12 mouse cellular contexts compared by ENCODE assay signal in the genomic region with DNA sequence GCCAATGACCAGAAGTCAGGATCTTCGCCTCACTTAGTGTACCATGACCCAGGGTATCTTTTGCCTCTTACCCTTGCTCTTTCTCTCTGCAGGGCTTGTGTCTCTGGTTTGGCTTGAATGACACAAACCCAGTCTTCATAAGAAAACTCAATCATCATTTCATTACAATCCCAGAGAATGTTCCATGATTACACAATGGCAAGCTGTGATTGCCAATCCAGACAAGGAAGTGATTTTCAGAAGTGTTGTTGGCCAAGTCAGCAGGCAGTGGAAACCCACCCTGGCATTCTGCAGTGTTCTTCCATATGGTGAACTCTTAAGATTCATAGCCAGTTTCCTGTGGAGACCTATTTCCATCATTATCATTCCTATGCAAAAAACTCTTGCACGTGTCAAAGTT.
"Had no signal": no experiment of that assay in that cellular context is flagged by ENCODE, and none has a peak within 500 bp of the region (broad histone marks: within the 10 kb centered on the region; RNA-seq: fewer than 3 reads in every experiment).

No protein-coding gene starts in this region.

- H3K27ac ChIP-seq: kidney, embryonic 15.5 days; liver, embryonic 15.5 days; neural tube, embryonic 12.5 days had no signal

- DNase-seq: kidney, adult 2 months; kidney, postnatal 14 days; lung, adult 2 months; lung, postnatal 10 days; midbrain, embryonic 14.5 days; spleen, adult 18-20 months; thymus, adult 18-20 months; thymus, postnatal 14 days had no signal

- H3K27me3 ChIP-seq: kidney, embryonic 15.5 days; liver, embryonic 15.5 days; neural tube, embryonic 12.5 days had no signal

- H3K4me3 ChIP-seq: kidney, embryonic 15.5 days; liver, embryonic 15.5 days; neural tube, embryonic 12.5 days had no signal

- H3K9me3 ChIP-seq: kidney, embryonic 15.5 days; liver, embryonic 15.5 days; neural tube, embryonic 12.5 days had no signal

- H3K4me2 ChIP-seq: kidney, embryonic 15.5 days; liver, embryonic 11.5 days; liver, embryonic 15.5 days; neural tube, embryonic 12.5 days had no signal

- H3K36me3 ChIP-seq: kidney, embryonic 15.5 days; liver, embryonic 15.5 days; neural tube, embryonic 12.5 days had no signal

- H3K9ac ChIP-seq: kidney, embryonic 15.5 days; liver, embryonic 15.5 days; neural tube, embryonic 12.5 days had no signal

- H3K4me1 ChIP-seq: liver, embryonic 15.5 days had no signal
